Mouse (Mus musculus) small intestine, adult 2 months (tissue): ENCODE measurements around the gene Eml3.

Experiments
- CTCF ChIP-seq: fragments of 200-500 bp; IDR thresholded peaks from 2 replicates; pipeline ENCODE4 v1.5.1; 2012; ENCODE audit warnings: low read depth, mild to moderate bottlenecking, control low read depth, inconsistent platforms, low read length, moderate library complexity, mixed read lengths; ENCODE audit not compliant: insufficient replicate concordance, insufficient read length; ENCODE audit errors: extremely low read depth
- POLR2A ChIP-seq: fragments of 200-500 bp; IDR thresholded peaks from 2 replicates; pipeline ENCODE4 v1.6.1; 2012; ENCODE audit warnings: low read depth, mild to moderate bottlenecking, control low read depth, inconsistent platforms, low read length, moderate library complexity

GRCm38 (mm10) chr19:8921741-8922140, 7.6 kb upstream of the Eml3 start:
- TF ChIP-seq CTCF (no peak), POLR2A (no peak)
